Mouse (Mus musculus) kidney, postnatal 0 days (tissue): ENCODE data around the gene Eepd1. TPM values are rescaled to one million over a fixed set of nuclear protein-coding genes. Genes with fewer than 3 reads are reported as not detected.

Experiments used
- ATAC-seq: fragments of 200-750 bp; cut with Nextera tagmentation; replicated peaks from 2 replicates; pipeline ENCODE4 v1.8.0; 2017; ENCODE audit warnings: low read depth, moderate number of reproducible peaks, moderate TSS enrichment, moderate library complexity; ENCODE audit not compliant: low FRiP score
- DNase-seq: peaks from one replicate; pipeline ENCODE4 v3.0.0-alpha.2; 2016; ENCODE audit warnings: low spot score
- H3K27ac ChIP-seq: fragments of 300-500 bp; sonication (generic); 2 replicates; pipeline ENCODE4 v1.5.1; 2014; ENCODE audit warnings: mild to moderate bottlenecking
- H3K27me3 ChIP-seq: fragments of 300-500 bp; sonication (generic); 2 replicates; pipeline ENCODE4 v1.6.1; 2014; ENCODE audit warnings: low read length, mixed read lengths; ENCODE audit not compliant: insufficient read depth
- H3K36me3 ChIP-seq: fragments of 300-500 bp; sonication (generic); 2 replicates; pipeline ENCODE4 v1.6.1; 2014; ENCODE audit warnings: low read length, mixed read lengths; ENCODE audit not compliant: insufficient read depth
- H3K4me1 ChIP-seq: fragments of 300-500 bp; sonication (generic); replicated peaks from 2 replicates; pipeline ENCODE4 v1.6.1; 2014; ENCODE audit warnings: antibody characterized with exemption, low read length, mixed read lengths; ENCODE audit not compliant: insufficient read depth
- H3K4me2 ChIP-seq: fragments of 300-500 bp; sonication (generic); 2 replicates; pipeline ENCODE4 v1.6.1; 2014; ENCODE audit warnings: mild to moderate bottlenecking, low read length, moderate library complexity, mixed read lengths
- H3K4me3 ChIP-seq: fragments of 300-500 bp; sonication (generic); replicated peaks from 2 replicates; pipeline ENCODE4 v1.5.1; 2014; ENCODE audit warnings: low read depth, low read length
- H3K9ac ChIP-seq: fragments of 300-500 bp; sonication (generic); 2 replicates; pipeline ENCODE4 v1.6.1; 2014; ENCODE audit warnings: low read depth, low read length
- H3K9me3 ChIP-seq: fragments of 300-500 bp; sonication (generic); replicated peaks from 2 replicates; pipeline ENCODE4 v1.6.1; 2016; ENCODE audit warnings: low read length, inconsistent platforms, mixed read lengths
- CTCF ChIP-seq: IDR thresholded peaks from 2 replicates; pipeline ENCODE4 v1.5.1; 2016; ENCODE audit warnings: antibody characterized with exemption, low read depth, mild to moderate bottlenecking, moderate library complexity
- WGBS: fragments of 180-500 bp; shearing (Covaris S2); extraction: QIAGEN DNeasy Blood & Tissue Kit; methylation state at CpG from one replicate; pipeline ENCODE4 v1.1.7; 2014; 5-methylcytosine and 5-hydroxymethylcytosine counted together
- polyA plus RNA-seq: library from polyadenylated mRNA; unstranded; fragments of >200 nt; fragmentation: Nextera tagmentation; extraction: Ambion mirVana; gene quantifications from 2 replicates; pipeline ENCODE4 v1.2.1, GENCODE M21; 2015

Gene Eepd1
- polyA plus RNA-seq, 1 experiment from 2014 or later = 5.4 TPM

DNA sequence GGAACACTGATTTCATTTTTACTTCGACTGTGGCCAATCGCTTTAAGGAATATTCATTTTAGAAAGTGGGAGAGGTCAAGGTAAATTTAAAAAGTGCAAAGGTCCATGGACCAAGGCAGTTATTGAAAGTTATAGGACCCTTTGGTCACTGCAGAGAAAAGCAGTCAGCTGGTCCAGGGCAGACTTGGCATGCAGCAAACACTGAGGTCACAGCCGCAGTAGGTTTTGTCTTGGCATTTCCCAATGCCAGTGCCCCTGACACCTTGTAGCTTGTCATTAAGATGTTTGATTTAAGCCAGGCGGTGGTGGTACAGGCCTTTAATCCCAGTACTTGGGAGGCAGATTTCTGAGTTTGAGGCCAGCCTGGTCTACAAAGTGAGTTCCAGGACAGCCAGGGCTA is 92.8 kb downstream of the Eepd1 start:
- no peak for TF ChIP-seq CTCF
- Histone ChIP-seq H3K27ac (no peak overlapping the region), H3K36me3 (no peaks in the 10 kb centered on the region), H3K4me3 (no peak overlapping the region), H3K9me3 (no peaks in the 10 kb centered on the region), H3K4me2 (no peak overlapping the region), H3K27me3 (no peaks in the 10 kb centered on the region), H3K9ac (no peak overlapping the region), H3K4me1 (no peaks in the 10 kb centered on the region)
- ATAC-seq (no peak), DNase-seq (no peak)
- WGBS = 90% methylated on average over 4 of the region's 4 CpGs

GRCm38 (mm10) chr9:25578674-25579596 is 97.6 kb downstream of the Eepd1 start:
- no peaks in the 10 kb centered on the region for H3K27me3 ChIP-seq
- ATAC-seq = no peak

DNA sequence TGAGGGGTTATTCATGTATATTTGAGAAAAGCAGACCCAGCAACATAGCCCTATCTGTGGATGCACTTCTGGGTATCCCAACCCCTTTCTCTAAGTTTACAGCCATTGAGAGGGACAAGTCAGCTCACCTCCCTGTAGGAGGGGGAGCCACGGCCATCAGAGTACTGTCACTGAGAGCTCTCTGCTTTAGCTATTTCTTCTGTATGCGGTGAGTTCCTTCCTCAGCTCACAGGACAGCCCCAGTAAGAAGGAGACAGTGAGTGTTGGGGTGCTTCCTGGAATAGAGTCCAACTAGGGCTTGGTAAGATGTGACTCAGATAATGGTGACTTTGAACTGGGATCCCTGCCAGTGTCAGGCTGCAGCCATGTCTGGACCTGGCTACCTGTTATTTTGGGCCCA is 102.3 kb downstream of the Eepd1 start:
- H3K27ac ChIP-seq = no peak overlapping the region
- H3K4me3 ChIP-seq = no peak overlapping the region
- no peak overlapping the region for H3K4me2 ChIP-seq
- H3K9me3 ChIP-seq = no peaks in the 10 kb centered on the region
- no peaks in the 10 kb centered on the region for H3K4me1 ChIP-seq
- H3K27me3 ChIP-seq = no peaks in the 10 kb centered on the region
- DNase-seq (no peak), ATAC-seq (no peak)
- no peak overlapping the region for H3K9ac ChIP-seq
- TF ChIP-seq CTCF = no peak
- 87% methylated on average over 2 of the region's 2 CpGs for WGBS
- no peaks in the 10 kb centered on the region for H3K36me3 ChIP-seq

More at GRCm38 (mm10) chr9:25578674-25579596, 97.6 kb downstream of the Eepd1 start:
- H3K27ac ChIP-seq = no peak overlapping the region
- no peak overlapping the region for H3K9ac ChIP-seq
- H3K9me3 ChIP-seq = no peaks in the 10 kb centered on the region
- H3K4me3 ChIP-seq = no peak overlapping the region
- no peak overlapping the region for H3K4me2 ChIP-seq
- whole genome bisulfite sequencing = 75% methylated on average over 7 of the region's 7 CpGs
- no peaks in the 10 kb centered on the region for H3K4me1 ChIP-seq
- peak; percentile 4 for DNase-seq
- H3K36me3 ChIP-seq = no peaks in the 10 kb centered on the region
- TF ChIP-seq CTCF = no peak

- no peaks in the 10 kb centered on the region for H3K27me3 ChIP-seq
- no peaks in the 10 kb centered on the region for H3K9me3 ChIP-seq
- no peak overlapping the region for H3K27ac ChIP-seq
- no peak overlapping the region for H3K4me2 ChIP-seq
- TF ChIP-seq CTCF = no peak
- no peak for ATAC-seq
- no peaks in the 10 kb centered on the region for H3K4me1 ChIP-seq
- no peak overlapping the region for H3K4me3 ChIP-seq
- 21% methylated on average over 1 of the region's 1 CpGs for WGBS
- H3K9ac ChIP-seq = no peak overlapping the region
- no peaks in the 10 kb centered on the region for H3K36me3 ChIP-seq
- no peak for DNase-seq
Observed at GRCm38 (mm10) chr9:25585614-25586013, 104.3 kb downstream of the Eepd1 start.

GRCm38 (mm10) chr9:25588581-25588980 is 107.2 kb downstream of the Eepd1 start:
- Histone ChIP-seq H3K4me3 (no peak overlapping the region), H3K4me1 (no peaks in the 10 kb centered on the region), H3K27me3 (no peaks in the 10 kb centered on the region), H3K27ac (no peak overlapping the region), H3K4me2 (no peak overlapping the region), H3K9ac (no peak overlapping the region), H3K36me3 (no peaks in the 10 kb centered on the region), H3K9me3 (no peaks in the 10 kb centered on the region)
- no peak for TF ChIP-seq CTCF
- WGBS = 93% methylated on average over 2 of the region's 2 CpGs
- DNase-seq = no peak
- ATAC-seq = no peak

GRCm38 (mm10) chr9:25590740-25591139 is 109.4 kb downstream of the Eepd1 start:
- WGBS = 47% methylated on average over 4 of the region's 4 CpGs
- Histone ChIP-seq H3K9ac (no peak overlapping the region), H3K27ac (no peak overlapping the region), H3K4me1 (no peaks in the 10 kb centered on the region), H3K4me2 (no peak overlapping the region), H3K36me3 (no peaks in the 10 kb centered on the region), H3K27me3 (no peaks in the 10 kb centered on the region), H3K9me3 (no peaks in the 10 kb centered on the region), H3K4me3 (no peak overlapping the region)
- ATAC-seq (no peak), DNase-seq (peak; percentile 2)
- TF ChIP-seq CTCF = no peak
